In the genomic region with DNA sequence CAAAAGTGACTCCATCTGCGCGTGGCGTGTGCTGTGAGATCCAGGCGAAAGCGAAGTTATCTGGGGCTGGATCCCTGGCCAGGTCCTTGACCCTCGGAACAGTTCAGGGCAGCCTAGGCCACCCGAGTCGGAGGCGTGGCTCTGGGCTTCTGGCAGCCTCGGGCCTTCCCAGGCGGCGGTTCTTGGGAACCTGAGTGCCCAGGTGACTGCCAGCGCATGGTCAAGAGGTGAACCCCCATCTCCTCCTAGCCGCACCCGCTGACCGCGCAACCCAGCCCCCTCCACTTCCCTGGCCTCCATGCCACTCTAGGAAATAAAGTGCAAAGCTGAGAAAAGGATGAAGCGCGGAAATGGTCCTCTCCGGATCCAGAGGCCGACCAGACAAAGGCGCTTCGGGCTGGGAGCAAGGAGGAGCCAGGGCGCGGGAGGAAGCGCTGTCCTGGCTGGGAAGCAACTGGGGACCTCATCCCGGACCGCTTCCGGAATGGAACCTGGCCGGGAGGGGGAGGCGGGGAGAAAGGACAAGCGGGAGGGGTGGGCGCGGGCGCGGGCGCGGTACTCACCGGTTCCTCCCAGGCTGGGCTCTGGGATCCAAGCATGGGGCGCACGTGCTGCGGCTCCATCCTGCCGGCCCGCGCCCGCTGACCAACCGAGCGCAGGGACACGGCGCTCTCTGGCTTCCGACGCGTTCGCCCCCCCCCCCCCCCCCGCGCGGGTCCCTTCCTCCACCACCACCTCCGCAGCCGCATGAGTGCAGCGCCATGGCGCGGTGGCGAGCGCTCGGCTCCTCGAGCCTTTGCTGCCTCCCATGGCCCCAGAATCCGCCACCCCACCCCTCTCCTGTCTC, we compare ENCODE assay signal across 8 mouse cellular contexts. TPM values are rescaled to one million over a fixed set of nuclear protein-coding genes. Genes with fewer than 3 reads are reported as not detected.
DNase-seq lines count a peak whose midpoint lies in the region; ATAC-seq lines count a peak whose summit lies in the region.
"Not testable (repeated sequence)": the region's sequence is repeated elsewhere in the genome, so short reads cannot be mapped to it uniquely, and the experiment has no call there.

No protein-coding gene starts in this region.

- H3K27me3 ChIP-seq in embryonic facial prominence, embryonic 11.5 days (ENCODE audit: control insufficient read depth, insufficient read depth, low read length); hindbrain, embryonic 15.5 days: not testable (repeated sequence)

- 1% methylated on average over 11 of the region's 67 CpGs for WGBS in embryonic facial prominence, embryonic 11.5 days
- WGBS in hindbrain, embryonic 15.5 days = 1% methylated on average over 38 of the region's 67 CpGs

- peak; percentile 8 for DNase-seq in NIH3T3 (ENCODE audit: low read depth)
- DNase-seq in embryonic facial prominence, embryonic 11.5 days (ENCODE audit: low spot score) = peak; percentile 3
- DNase-seq in gastrocnemius, postnatal 36 days = peak; percentile 4 to 12
- peak; percentile 1 to 2 for DNase-seq in left cerebral cortex, postnatal 25 days (ENCODE audit: low spot score in 2 of 2)
- DNase-seq in lung, postnatal 25 days (ENCODE audit: low spot score) = peak; percentile 0
- peak; percentile 22 for DNase-seq in retina, postnatal 1 day
- DNase-seq in thymus, postnatal 4 days = peak; percentile 36

- H3K9ac ChIP-seq in embryonic facial prominence, embryonic 11.5 days (replicated peaks; ENCODE audit: low read length) = peak overlapping the region; percentile 41
- peak overlapping the region; percentile 50 for H3K9ac ChIP-seq in hindbrain, embryonic 15.5 days

- H3K9me3 ChIP-seq in embryonic facial prominence, embryonic 11.5 days (replicated peaks; ENCODE audit: control insufficient read depth, low read length); hindbrain, embryonic 15.5 days: not testable (repeated sequence)

- ATAC-seq in embryonic facial prominence, embryonic 11.5 days (replicated peaks; ENCODE audit: insufficient number of reproducible peaks, low FRiP score, low TSS enrichment, low read depth); hindbrain, embryonic 15.5 days (ENCODE audit: low FRiP score, low read depth): not testable (repeated sequence)

- H3K36me3 ChIP-seq in embryonic facial prominence, embryonic 11.5 days (replicated peaks; ENCODE audit: control insufficient read depth, insufficient read depth, low read depth, low read length); hindbrain, embryonic 15.5 days: not testable (repeated sequence)

- not testable (repeated sequence) for H3K27ac ChIP-seq in embryonic facial prominence, embryonic 11.5 days (replicated peaks; ENCODE audit: low read depth, low read length); hindbrain, embryonic 15.5 days (replicated peaks)

- H3K4me3 ChIP-seq in embryonic facial prominence, embryonic 11.5 days (ENCODE audit: low read depth, low read length) = peak overlapping the region; percentile 34
- H3K4me3 ChIP-seq in hindbrain, embryonic 15.5 days = peak overlapping the region; percentile 48

- H3K4me2 ChIP-seq in embryonic facial prominence, embryonic 11.5 days (ENCODE audit: low read depth, low read length) = peak overlapping the region; percentile 32; the same call in 1 of the 2 replicates
- H3K4me2 ChIP-seq in hindbrain, embryonic 15.5 days = peak overlapping the region; percentile 52

- intact Hi-C loops in gastrocnemius, postnatal 36 days (cut with DNase I); left cerebral cortex, postnatal 25 days (cut with DNase I): not testable (repeated sequence)

- not testable (repeated sequence) for H3K4me1 ChIP-seq in embryonic facial prominence, embryonic 11.5 days (ENCODE audit: control insufficient read depth, insufficient read depth, low read length); hindbrain, embryonic 15.5 days (replicated peaks)

RNA-seq across cellular contexts. Expression of a gene that starts 14.5 kb away (rescaled TPM):
- polyA plus RNA-seq in embryonic facial prominence, embryonic 11.5 days (2014; fragmentation: Nextera tagmentation; extraction: Ambion mirVana) = 7.6 and 8.0 TPM in 2 replicates
- total RNA-seq in gastrocnemius, postnatal 36 days (2021) = under 1 TPM; 0.51 to 0.62 TPM
- polyA plus RNA-seq in hindbrain, embryonic 15.5 days (2015; fragmentation: Nextera tagmentation; extraction: Ambion mirVana) = 14.7 and 17.5 TPM in 2 replicates
- 1 to 10 TPM; 3.5 to 3.6 TPM for total RNA-seq in left cerebral cortex, postnatal 25 days (2021)

RNA-seq across cellular contexts. Expression of a gene that starts 17.6 kb away (rescaled TPM):
- not detected in 2 replicates for polyA plus RNA-seq in embryonic facial prominence, embryonic 11.5 days (2014; fragmentation: Nextera tagmentation; extraction: Ambion mirVana)
- not detected for total RNA-seq in gastrocnemius, postnatal 36 days (2021)
- not detected in 2 replicates for polyA plus RNA-seq in hindbrain, embryonic 15.5 days (2015; fragmentation: Nextera tagmentation; extraction: Ambion mirVana)
- total RNA-seq in left cerebral cortex, postnatal 25 days (2021) = not detected

RNA-seq across cellular contexts. Expression of a gene that starts 36.6 kb away (rescaled TPM):
- not detected in 2 replicates for polyA plus RNA-seq in embryonic facial prominence, embryonic 11.5 days (2014; fragmentation: Nextera tagmentation; extraction: Ambion mirVana)
- not detected for total RNA-seq in gastrocnemius, postnatal 36 days (2021)
- 0.09 TPM in 1 of 2 replicates, not detected in the other for polyA plus RNA-seq in hindbrain, embryonic 15.5 days (2015; fragmentation: Nextera tagmentation; extraction: Ambion mirVana)
- not detected for total RNA-seq in left cerebral cortex, postnatal 25 days (2021)
